Mouse (Mus musculus): ENCODE measurements around the gene Smco2. TPM values are rescaled to one million over a fixed set of nuclear protein-coding genes. Genes with fewer than 3 reads are reported as not detected.

Smco2 gene
- polyA plus RNA-seq, 1 experiment from 2014 or later, result not detected

GRCm38 (mm10) chr6:146909725-146910489 is 60.0 kb downstream of the Smco2 start:
- no peaks in the 10 kb centered on the region for H3K27me3 ChIP-seq (replicated peaks; ENCODE audit: control insufficient read depth, insufficient read depth, low read length)
- WGBS, result 88% methylated on average over 5 of the region's 5 CpGs
- ATAC-seq, result no peak
- peaks cover 2% of the 10 kb centered on the region; the same call in 1 of the 2 replicates for H3K4me1 ChIP-seq (ENCODE audit: control insufficient read depth, insufficient read depth, low read length)
- H3K9me3 ChIP-seq (replicated peaks; ENCODE audit: control insufficient read depth, low read length), result no peaks in the 10 kb centered on the region
- H3K9ac ChIP-seq (ENCODE audit: low read length), result no peak overlapping the region
- no peaks in the 10 kb centered on the region for H3K36me3 ChIP-seq (ENCODE audit: control insufficient read depth, insufficient read depth, low read length)
- H3K4me2 ChIP-seq (ENCODE audit: low read length), result no peak overlapping the region
- DNase-seq (ENCODE audit: low spot score), result no peak
- H3K27ac ChIP-seq (ENCODE audit: low read depth, low read length), result no peak overlapping the region
- no peak overlapping the region for H3K4me3 ChIP-seq (ENCODE audit: low read depth, low read length)

GRCm38 (mm10) chr6:146910801-146911200 is 60.9 kb downstream of the Smco2 start:
- Histone ChIP-seq H3K36me3 (ENCODE audit: control insufficient read depth, insufficient read depth, low read length) (no peaks in the 10 kb centered on the region), H3K4me2 (ENCODE audit: low read length) (no peak overlapping the region), H3K27me3 (replicated peaks; ENCODE audit: control insufficient read depth, insufficient read depth, low read length) (no peaks in the 10 kb centered on the region), H3K27ac (ENCODE audit: low read depth, low read length) (no peak overlapping the region), H3K9me3 (replicated peaks; ENCODE audit: control insufficient read depth, low read length) (no peaks in the 10 kb centered on the region), H3K9ac (ENCODE audit: low read length) (no peak overlapping the region), H3K4me1 (ENCODE audit: control insufficient read depth, insufficient read depth, low read length) (peaks cover 2% of the 10 kb centered on the region; the same call in 1 of the 2 replicates), H3K4me3 (ENCODE audit: low read depth, low read length) (no peak overlapping the region)
- WGBS, result 92% methylated on average over 2 of the region's 2 CpGs
- DNase-seq (ENCODE audit: low spot score), result no peak
- no peak for ATAC-seq

- H3K4me2 ChIP-seq (ENCODE audit: low read length), result no peak overlapping the region
- ATAC-seq (no peak), DNase-seq (ENCODE audit: low spot score) (no peak)
- H3K27me3 ChIP-seq (replicated peaks; ENCODE audit: control insufficient read depth, insufficient read depth, low read length), result no peaks in the 10 kb centered on the region
- H3K4me3 ChIP-seq (ENCODE audit: low read depth, low read length), result no peak overlapping the region
- H3K27ac ChIP-seq (ENCODE audit: low read depth, low read length), result no peak overlapping the region
- no peaks in the 10 kb centered on the region for H3K36me3 ChIP-seq (ENCODE audit: control insufficient read depth, insufficient read depth, low read length)
- no peaks in the 10 kb centered on the region for H3K4me1 ChIP-seq (ENCODE audit: control insufficient read depth, insufficient read depth, low read length)
- no peak overlapping the region for H3K9ac ChIP-seq (ENCODE audit: low read length)
- no peaks in the 10 kb centered on the region for H3K9me3 ChIP-seq (replicated peaks; ENCODE audit: control insufficient read depth, low read length)
- 42% methylated on average over 3 of the region's 3 CpGs for WGBS
Measured at GRCm38 (mm10) chr6:146912835-146913488, 63.1 kb downstream of the Smco2 start.

GRCm38 (mm10) chr6:146913489-146914198 is 63.7 kb downstream of the Smco2 start:
- 76% methylated on average over 4 of the region's 4 CpGs for WGBS
- no peaks in the 10 kb centered on the region for H3K9me3 ChIP-seq (replicated peaks; ENCODE audit: control insufficient read depth, low read length)
- H3K9ac ChIP-seq (ENCODE audit: low read length), result no peak overlapping the region
- ATAC-seq, result no peak
- H3K27ac ChIP-seq (ENCODE audit: low read depth, low read length), result no peak overlapping the region
- no peak overlapping the region for H3K4me3 ChIP-seq (ENCODE audit: low read depth, low read length)
- no peaks in the 10 kb centered on the region for H3K36me3 ChIP-seq (ENCODE audit: control insufficient read depth, insufficient read depth, low read length)
- no peak overlapping the region for H3K4me2 ChIP-seq (ENCODE audit: low read length)
- no peaks in the 10 kb centered on the region for H3K27me3 ChIP-seq (replicated peaks; ENCODE audit: control insufficient read depth, insufficient read depth, low read length)
- H3K4me1 ChIP-seq (ENCODE audit: control insufficient read depth, insufficient read depth, low read length), result no peaks in the 10 kb centered on the region
- no peak for DNase-seq (ENCODE audit: low spot score)

- WGBS, result 44% methylated on average over 1 of the region's 1 CpGs
- no peak for DNase-seq (ENCODE audit: low spot score)
- no peak for ATAC-seq
- Histone ChIP-seq H3K4me3 (ENCODE audit: low read depth, low read length) (no peak overlapping the region), H3K9ac (ENCODE audit: low read length) (no peak overlapping the region), H3K4me1 (ENCODE audit: control insufficient read depth, insufficient read depth, low read length) (no peaks in the 10 kb centered on the region), H3K4me2 (ENCODE audit: low read length) (no peak overlapping the region), H3K9me3 (replicated peaks; ENCODE audit: control insufficient read depth, low read length) (no peaks in the 10 kb centered on the region), H3K27me3 (replicated peaks; ENCODE audit: control insufficient read depth, insufficient read depth, low read length) (no peaks in the 10 kb centered on the region), H3K27ac (ENCODE audit: low read depth, low read length) (no peak overlapping the region), H3K36me3 (ENCODE audit: control insufficient read depth, insufficient read depth, low read length) (no peaks in the 10 kb centered on the region)
Measured at GRCm38 (mm10) chr6:146915808-146916207, 65.9 kb downstream of the Smco2 start.

GRCm38 (mm10) chr6:146917396-146917795 is 67.5 kb downstream of the Smco2 start:
- Histone ChIP-seq H3K27ac (ENCODE audit: low read depth, low read length) (no peak overlapping the region), H3K36me3 (ENCODE audit: control insufficient read depth, insufficient read depth, low read length) (no peaks in the 10 kb centered on the region), H3K9me3 (replicated peaks; ENCODE audit: control insufficient read depth, low read length) (no peaks in the 10 kb centered on the region), H3K4me2 (ENCODE audit: low read length) (no peak overlapping the region), H3K9ac (ENCODE audit: low read length) (no peak overlapping the region), H3K4me1 (ENCODE audit: control insufficient read depth, insufficient read depth, low read length) (no peaks in the 10 kb centered on the region), H3K4me3 (ENCODE audit: low read depth, low read length) (no peak overlapping the region), H3K27me3 (replicated peaks; ENCODE audit: control insufficient read depth, insufficient read depth, low read length) (no peaks in the 10 kb centered on the region)
- WGBS, result 87% methylated on average over 3 of the region's 3 CpGs
- no peak for DNase-seq (ENCODE audit: low spot score)
- no peak for ATAC-seq

- no peak for DNase-seq (ENCODE audit: low spot score)
- Histone ChIP-seq H3K9ac (ENCODE audit: low read length) (no peak overlapping the region), H3K4me2 (ENCODE audit: low read length) (no peak overlapping the region), H3K27me3 (replicated peaks; ENCODE audit: control insufficient read depth, insufficient read depth, low read length) (no peaks in the 10 kb centered on the region), H3K9me3 (replicated peaks; ENCODE audit: control insufficient read depth, low read length) (no peaks in the 10 kb centered on the region), H3K4me3 (ENCODE audit: low read depth, low read length) (no peak overlapping the region), H3K27ac (ENCODE audit: low read depth, low read length) (no peak overlapping the region), H3K4me1 (ENCODE audit: control insufficient read depth, insufficient read depth, low read length) (no peaks in the 10 kb centered on the region), H3K36me3 (ENCODE audit: control insufficient read depth, insufficient read depth, low read length) (no peaks in the 10 kb centered on the region)
- ATAC-seq, result no peak
- 84% methylated on average over 6 of the region's 6 CpGs for WGBS
Measured at GRCm38 (mm10) chr6:146918341-146918740, 68.4 kb downstream of the Smco2 start.

Data from forebrain, embryonic 14.5 days (tissue).